Mouse (Mus musculus) monocyte, adult 5-6 weeks (primary cell): Measurements from ENCODE around the gene Misp. TPM values are rescaled to one million over a fixed set of nuclear protein-coding genes. Genes with fewer than 3 reads are reported as not detected.
A peak's percentile ranks its signal among the peaks of the same experiment; 100 is the strongest.

ENCODE experiments used
- ATAC-seq: fragments of 153-309, 156-312 bp; replicated peaks from 2 replicates; pipeline ENCODE4 v1.8.0; 2017; ENCODE audit warnings: mild to moderate bottlenecking; ENCODE audit not compliant: low TSS enrichment, insufficient number of reproducible peaks, severe bottlenecking, poor library complexity, low FRiP score
- total RNA-seq: library from RNA; stranded (forward); fragments of 200-1000, 200-491, 200-594 nt; gene quantifications from 3 replicates; pipeline ENCODE4 v1.2.3, GENCODE M21; 2017

Gene Misp
- total RNA-seq, 1 experiment from 2014 or later, result not detected

- ATAC-seq, result peak; percentile 19; the same call in 1 of the 2 replicates
These were observed 27.6 kb upstream of the Misp start, which contains the start of gene Palm for GRCm38 (mm10) chr10:79793051-79793737. TSS of gene Palm (plus strand) at chr10:79793572.

GRCm38 (mm10) chr10:79793738-79794490, 26.9 kb upstream of the Misp start:
- ATAC-seq, result no peak

- ATAC-seq, result no peak
These were observed 26.3 kb upstream of the Misp start for GRCm38 (mm10) chr10:79794491-79794931.

GRCm38 (mm10) chr10:79795905-79796304, 24.9 kb upstream of the Misp start:
- no peak for ATAC-seq

GRCm38 (mm10) chr10:79797326-79797725, 23.5 kb upstream of the Misp start:
- no peak for ATAC-seq

GRCm38 (mm10) chr10:79798289-79798928, 22.4 kb upstream of the Misp start:
- ATAC-seq, result peak; percentile 44

GRCm38 (mm10) chr10:79800508-79800907, 20.3 kb upstream of the Misp start:
- no peak for ATAC-seq

- no peak for ATAC-seq
These were observed 19.0 kb upstream of the Misp start for GRCm38 (mm10) chr10:79801837-79802236.

GRCm38 (mm10) chr10:79802331-79802971, 18.3 kb upstream of the Misp start:
- ATAC-seq, result peak; percentile 71

GRCm38 (mm10) chr10:79803716-79804323, 17.0 kb upstream of the Misp start:
- ATAC-seq, result no peak

GRCm38 (mm10) chr10:79805636-79806035, 15.2 kb upstream of the Misp start:
- ATAC-seq, result no peak

- ATAC-seq, result no peak
These were observed 14.5 kb upstream of the Misp start for GRCm38 (mm10) chr10:79806331-79806730.

GRCm38 (mm10) chr10:79806972-79807371, 13.8 kb upstream of the Misp start:
- ATAC-seq, result no peak

GRCm38 (mm10) chr10:79807826-79808225, 13.0 kb upstream of the Misp start:
- no peak for ATAC-seq

- ATAC-seq, result no peak
These were observed 12.1 kb upstream of the Misp start for GRCm38 (mm10) chr10:79808728-79809127.

- ATAC-seq, result peak; percentile 83
These were observed 8.8 kb upstream of the Misp start for GRCm38 (mm10) chr10:79811736-79812637.

- ATAC-seq, result no peak
These were observed 6.4 kb upstream of the Misp start for GRCm38 (mm10) chr10:79814271-79814842.
